Comparison of ENCODE assay signal across 9 mouse cellular contexts in genomic region chr16:21289528-21289927, GRCm38 (mm10).
DNase-seq lines count a peak whose midpoint lies in the region; ATAC-seq and TF ChIP-seq lines count a peak whose summit lies in the region.
"Had no signal": no experiment of that assay in that cellular context is flagged by ENCODE, and none has a peak within 500 bp of the region (broad histone marks: within the 10 kb centered on the region; RNA-seq: fewer than 3 reads in every experiment).

No protein-coding gene starts in this region.

- peak; percentile 53 for DNase-seq in gastrocnemius, adult 2 months
- no peak for DNase-seq in gastrocnemius, postnatal 10 days
- DNase-seq in ZHBTc4 (ENCODE audit: low read depth, low spot score): peak; percentile 21
- no peak for DNase-seq in cerebellum, postnatal 36 days
- DNase-seq in embryo, embryonic 10 days (ENCODE audit: low spot score): no peak
- no peak for DNase-seq in embryo, embryonic 10.5 days (ENCODE audit: low spot score)

- H3K4me1 ChIP-seq in lung, embryonic 16.5 days (replicated peaks; ENCODE audit: control insufficient read depth, insufficient read depth, low read length): peaks cover 47% of the 10 kb centered on the region
- H3K4me1 ChIP-seq: liver, embryonic 15.5 days had no signal

- TF ChIP-seq CTCF in gastrocnemius, adult 2 months (IDR thresholded peaks at IDR 0.05): no peak

- H3K4me2 ChIP-seq in lung, embryonic 16.5 days (ENCODE audit: low read depth, low read length): no peak overlapping the region
- H3K4me2 ChIP-seq: liver, embryonic 15.5 days had no signal

- H3K9ac ChIP-seq in lung, embryonic 16.5 days (ENCODE audit: low read length): no peak overlapping the region
- H3K9ac ChIP-seq: liver, embryonic 15.5 days had no signal

- no peaks in the 10 kb centered on the region for H3K36me3 ChIP-seq in lung, embryonic 16.5 days (ENCODE audit: control insufficient read depth, insufficient read depth, low read length)
- H3K36me3 ChIP-seq: liver, embryonic 15.5 days had no signal

- H3K27ac ChIP-seq in gastrocnemius, adult 2 months: no peak overlapping the region
- H3K27ac ChIP-seq in lung, embryonic 16.5 days (ENCODE audit: low read length): peak overlapping the region; percentile 68
- H3K27ac ChIP-seq: liver, embryonic 15.5 days had no signal

- peaks cover 4% of the 10 kb centered on the region; the same call in 1 of the 2 replicates for H3K9me3 ChIP-seq in lung, embryonic 16.5 days (ENCODE audit: control insufficient read depth, low read length)
- H3K9me3 ChIP-seq: liver, embryonic 15.5 days had no signal

- 17% methylated on average over 7 of the region's 7 CpGs for WGBS in lung, embryonic 16.5 days

- no peaks in the 10 kb centered on the region for H3K27me3 ChIP-seq in lung, embryonic 16.5 days (ENCODE audit: control insufficient read depth, insufficient read depth, low read depth, low read length)
- H3K27me3 ChIP-seq: liver, embryonic 15.5 days had no signal

- intact Hi-C loops in gastrocnemius, adult 2 months (cut with DNase I): no loop called here

- H3K4me3 ChIP-seq in gastrocnemius, adult 2 months: no peak overlapping the region
- no peak overlapping the region for H3K4me3 ChIP-seq in lung, embryonic 16.5 days (ENCODE audit: low read length)
- H3K4me3 ChIP-seq: liver, embryonic 15.5 days had no signal

- ATAC-seq in hematopoietic stem cell, adult 5-6 weeks (replicated peaks in 1 of 2; ENCODE audit: insufficient read depth in 1 of 2, low FRiP score in 2 of 2, low TSS enrichment in 1 of 2, low read depth in 1 of 2, poor library complexity in 2 of 2, severe bottlenecking in 2 of 2): peak; percentile 89 to 93
- ATAC-seq in lung, embryonic 16.5 days (ENCODE audit: low read depth): peak; percentile 84

Comparison
In these comparisons a context has a peak if more than half of its experiments do, and no peak if none do; other contexts are left out.
1. DNase-seq: peak in gastrocnemius, adult 2 months (single experiment) and ZHBTc4 (single experiment); none in gastrocnemius, postnatal 10 days (single experiment), cerebellum, postnatal 36 days (0 of 2), embryo, embryonic 10 days (single experiment) and embryo, embryonic 10.5 days (single experiment).